Mouse (Mus musculus): ENCODE measurements at regions not wholly inside any gene's neighbourhood (a gene's known extent, or its start where the extent isn't known, plus 50 kb on each side); places are given as distances from the start of the nearest gene placed in this dataset.
"Not testable (repeated sequence)": the region's sequence is repeated elsewhere in the genome, so short reads cannot be mapped to it uniquely, and the experiment has no call there.

GRCm38 (mm10) chr15:53984006-53984405, 99.3 kb downstream of the Gm7489 start:
- not testable (repeated sequence) for DNase-seq (ENCODE audit: low read depth)

- DNase-seq (ENCODE audit: low read depth), result no peak
These were observed 105.2 kb downstream of the Gm7489 start for GRCm38 (mm10) chr15:53989888-53990287.

- DNase-seq (ENCODE audit: low read depth), result no peak
These were observed 110.6 kb downstream of the Gm7489 start for GRCm38 (mm10) chr15:53995199-53995868.

DNA sequence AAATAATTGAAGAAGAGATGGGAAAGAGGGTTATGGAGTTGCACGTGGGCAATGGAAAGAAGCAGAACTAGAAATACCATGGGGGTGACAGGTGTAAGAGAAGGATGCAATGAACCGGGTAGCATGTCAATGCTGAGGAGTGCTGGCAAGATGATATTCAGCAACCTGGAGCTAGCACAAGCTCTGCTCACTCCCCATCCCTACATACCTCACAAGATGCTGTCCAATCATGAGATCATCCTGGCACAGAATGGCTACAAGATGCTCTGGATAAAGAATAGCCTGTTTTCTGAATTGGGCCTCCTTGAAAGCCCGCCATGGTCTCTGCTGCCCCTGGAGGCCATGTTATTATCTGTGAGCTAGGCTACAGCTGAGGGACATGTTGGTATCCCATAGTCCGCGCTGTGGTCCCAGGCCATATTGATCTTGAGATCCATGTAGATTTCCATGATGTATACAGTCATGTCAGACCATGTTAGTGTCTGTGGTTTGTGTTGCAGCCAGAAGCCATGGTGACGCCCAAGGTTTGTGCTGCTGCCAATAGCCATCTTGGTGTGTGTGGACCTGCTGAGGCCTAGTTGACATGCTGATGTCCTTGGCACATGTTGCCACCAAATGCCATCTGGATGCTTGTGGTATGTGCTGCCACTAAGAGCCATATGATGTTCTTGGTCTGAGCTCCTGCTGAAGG, 114.0 kb downstream of the Gm7489 start:
- DNase-seq (ENCODE audit: low read depth), result no peak

DNA sequence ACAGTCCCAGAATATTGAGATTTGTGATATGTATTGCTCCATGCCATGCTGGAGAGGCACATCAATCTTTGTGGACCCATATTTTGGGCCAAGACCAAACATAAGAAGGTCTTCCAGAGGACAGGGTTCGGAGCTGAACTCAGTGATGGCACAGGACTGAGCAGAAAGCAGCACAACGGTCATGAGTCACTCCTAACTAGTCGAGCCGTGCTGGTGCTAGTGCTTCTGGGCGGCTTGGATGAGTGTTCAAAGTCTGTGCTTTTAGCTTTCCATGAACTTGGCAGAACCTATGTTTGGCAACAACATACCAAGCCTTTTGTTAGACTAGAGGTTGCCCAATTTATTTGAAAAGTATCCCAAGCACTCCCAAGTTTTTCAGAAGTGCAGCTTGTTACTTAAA, 149.1 kb downstream of the Gm7489 start:
- peak; percentile 75 for DNase-seq (ENCODE audit: low read depth)

GRCm38 (mm10) chr15:54050711-54051110, 166.0 kb downstream of the Gm7489 start:
- DNase-seq (ENCODE audit: low read depth), result no peak

DNA sequence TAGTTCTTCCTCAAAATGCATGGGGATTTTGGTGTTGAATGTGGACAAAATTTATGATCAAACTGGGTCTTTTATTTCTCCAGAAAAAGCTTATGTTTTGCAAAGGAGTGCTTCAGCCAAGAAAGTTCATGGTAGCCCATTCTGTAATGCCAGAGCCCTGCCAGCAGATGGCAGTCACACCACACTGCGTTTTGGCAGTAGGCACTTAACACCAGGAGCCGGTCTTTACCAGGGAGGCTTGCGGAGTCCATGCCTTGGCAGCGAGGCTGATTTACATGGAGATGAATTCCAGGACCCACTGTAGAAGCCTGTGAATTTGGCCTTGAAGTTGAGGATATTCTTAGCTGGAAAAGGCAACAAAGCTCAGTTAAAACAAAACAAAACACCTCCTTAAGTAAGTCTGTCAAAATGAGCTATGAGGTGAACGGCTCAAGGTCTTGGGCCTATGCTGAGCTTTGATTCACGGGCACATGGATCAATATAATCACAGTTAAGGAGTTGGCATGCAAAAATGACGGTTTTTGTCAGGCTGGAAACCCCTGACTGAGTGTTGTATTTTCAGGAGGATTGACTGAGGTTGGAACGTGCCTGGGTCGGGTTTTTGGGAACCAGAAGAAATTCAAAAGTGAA, 185.4 kb downstream of the Gm7489 start:
- peak; percentile 62 for DNase-seq (ENCODE audit: low read depth)

GRCm38 (mm10) chr15:54071732-54072131, 187.0 kb downstream of the Gm7489 start:
- no peak for DNase-seq (ENCODE audit: low read depth)

GRCm38 (mm10) chr15:54091301-54091700, 206.6 kb downstream of the Gm7489 start:
- peak; percentile 33 for DNase-seq (ENCODE audit: low read depth)

DNA sequence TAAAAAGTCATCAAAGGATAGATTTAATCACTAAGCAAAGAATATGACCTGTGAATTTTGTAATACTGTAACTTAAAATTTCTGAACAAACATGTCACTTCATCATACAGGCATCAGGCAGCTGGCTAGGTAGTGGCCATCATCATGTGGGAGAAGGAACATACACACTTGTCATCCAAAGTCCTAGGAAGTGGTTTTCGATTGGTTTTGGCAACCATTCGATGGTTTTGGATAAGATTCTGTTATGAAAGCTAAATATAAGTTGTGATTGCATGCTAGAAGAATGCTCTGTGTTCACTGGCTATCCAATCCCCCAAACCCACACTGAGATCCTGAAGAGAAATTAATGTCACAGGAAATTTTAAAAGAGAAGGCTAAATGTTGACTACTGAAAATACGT, 207.7 kb downstream of the Gm7489 start:
- DNase-seq (ENCODE audit: low read depth), result peak; percentile 65

DNA sequence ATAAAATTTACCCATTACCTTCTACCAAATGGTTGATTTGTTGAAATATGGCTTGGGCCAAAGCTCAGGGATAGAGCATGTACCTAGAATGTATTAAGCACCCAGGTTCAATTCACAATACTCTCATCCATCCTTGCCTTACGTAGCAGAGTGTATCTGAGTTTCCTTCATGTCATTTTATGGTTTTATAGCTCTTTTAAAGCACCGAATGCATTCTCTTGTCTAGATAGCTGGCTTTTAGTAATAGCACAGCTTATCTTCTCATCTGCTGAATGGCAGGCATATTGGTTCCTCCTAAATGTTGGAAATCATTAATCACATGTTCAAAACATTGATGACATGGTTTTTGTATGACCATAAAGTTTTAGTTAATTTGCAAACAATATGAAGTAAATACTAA, 212.8 kb downstream of the Gm7489 start:
- no peak for DNase-seq (ENCODE audit: low read depth)

- no peak for DNase-seq (ENCODE audit: low read depth)
These were observed 227.7 kb downstream of the Gm7489 start for GRCm38 (mm10) chr15:54112406-54112805.

DNA sequence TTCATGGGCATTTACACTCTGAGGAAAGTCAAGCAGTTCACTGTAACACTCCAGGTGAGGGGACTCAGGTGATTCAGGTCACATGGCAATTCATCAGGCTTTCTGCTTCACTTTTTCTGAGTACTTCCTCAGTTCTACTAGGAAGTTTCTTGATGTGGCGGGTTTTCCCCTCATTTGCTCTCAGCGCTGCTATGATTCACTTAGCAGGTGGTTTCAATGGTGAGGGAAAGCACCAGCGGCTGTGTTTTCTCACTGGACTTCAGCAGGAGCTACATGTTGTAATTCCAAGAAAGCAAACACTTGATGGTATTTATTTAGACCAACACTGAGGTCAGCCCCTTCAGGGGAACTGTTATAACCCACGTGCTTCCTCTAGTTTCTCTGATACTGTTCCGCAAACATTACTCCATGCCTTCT, 229.4 kb downstream of the Gm7489 start:
- DNase-seq (ENCODE audit: low read depth), result no peak

DNA sequence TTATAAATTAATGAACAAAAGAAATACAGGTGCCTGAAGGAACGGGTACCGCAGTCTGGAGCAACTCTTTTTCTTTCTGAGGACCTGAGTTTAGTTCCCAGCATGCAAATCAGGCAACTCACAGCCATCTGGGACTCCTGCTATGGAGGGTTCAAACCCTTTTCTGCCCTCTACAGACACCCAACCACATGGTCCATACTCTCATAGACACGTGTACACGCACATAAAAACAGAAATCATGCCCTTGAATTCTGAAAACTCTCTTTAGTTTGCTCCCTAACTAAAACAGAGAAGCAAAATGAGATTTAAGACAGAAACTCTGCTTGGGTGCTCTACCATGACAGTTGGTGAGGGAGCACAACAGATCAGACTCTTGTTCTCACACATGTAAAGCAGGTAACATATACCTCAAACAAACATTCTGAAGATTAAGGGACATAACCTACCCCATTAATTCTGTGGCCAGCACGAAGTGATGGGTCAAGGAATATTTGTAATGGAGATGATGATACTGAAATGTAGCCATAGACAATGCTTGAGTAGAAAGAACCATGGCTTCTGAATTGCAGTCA, 233.3 kb downstream of the Gm7489 start:
- DNase-seq (ENCODE audit: low read depth), result no peak

DNA sequence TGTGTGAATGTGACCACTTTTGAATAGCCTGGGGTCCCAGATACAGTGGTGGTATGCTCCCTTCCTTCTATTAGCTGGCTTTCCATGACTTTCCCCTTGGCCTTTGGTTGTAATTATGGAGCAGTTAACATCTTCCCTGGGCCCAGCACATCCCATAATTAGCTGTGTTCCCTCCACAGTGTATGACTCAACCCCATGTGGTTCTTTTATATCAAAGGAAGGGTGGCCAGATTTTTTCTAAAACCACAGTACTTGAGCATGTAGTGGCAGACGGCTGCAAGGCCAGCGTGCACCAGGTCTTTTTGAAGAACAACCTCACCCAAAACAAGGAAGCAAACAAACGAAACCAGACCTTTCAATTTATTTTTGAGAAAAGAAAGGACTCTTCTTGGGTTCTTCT, 235.8 kb downstream of the Gm7489 start:
- DNase-seq (ENCODE audit: low read depth), result peak; percentile 44

DNA sequence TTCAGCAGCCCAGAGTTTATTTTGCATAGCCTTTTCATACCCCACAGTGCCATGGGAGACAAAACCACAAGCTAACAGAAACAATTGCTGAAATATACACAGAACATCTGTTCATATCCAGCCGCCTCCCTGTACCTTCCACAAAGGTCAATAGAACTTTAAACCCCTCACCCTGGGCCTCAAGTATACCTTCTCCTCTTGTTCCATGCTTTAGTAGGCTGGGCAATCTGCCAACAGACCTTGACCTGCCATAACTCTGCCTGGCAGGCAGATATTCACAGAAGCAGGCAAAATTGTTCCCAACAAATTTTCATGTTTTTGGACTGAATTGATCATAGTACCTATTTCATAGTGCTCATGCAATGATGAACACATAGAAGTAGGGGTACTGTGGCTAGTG, 279.6 kb downstream of the Gm7489 start:
- no peak for DNase-seq (ENCODE audit: low read depth)

DNA sequence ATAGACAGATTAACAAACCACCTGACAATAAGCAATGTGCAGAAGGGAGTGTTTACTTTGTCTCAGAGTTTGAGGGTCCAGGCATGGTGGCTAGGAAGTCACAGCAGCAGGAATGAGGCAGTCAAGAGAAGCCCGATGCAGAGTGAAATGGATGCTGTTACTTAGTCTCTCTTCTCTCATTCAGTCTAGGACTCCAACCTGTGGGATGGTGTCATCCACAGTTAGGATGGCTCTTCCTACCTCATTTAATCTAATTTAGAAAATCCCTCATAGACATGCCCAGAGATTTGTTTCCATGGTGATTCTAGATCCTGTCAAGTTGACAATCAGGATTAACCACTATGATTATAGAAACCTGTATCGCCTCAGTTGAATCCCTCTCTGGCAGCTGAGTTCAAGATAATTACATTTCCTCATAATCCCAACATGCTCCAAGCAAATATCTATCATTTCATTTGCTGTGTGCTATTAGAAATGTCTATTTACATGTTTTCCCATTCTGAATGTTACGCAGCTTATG, 283.2 kb downstream of the Gm7489 start:
- no peak for DNase-seq (ENCODE audit: low read depth)

- DNase-seq (ENCODE audit: low read depth), result no peak
These were observed 292.5 kb downstream of the Gm7489 start for GRCm38 (mm10) chr15:54177221-54177620.

DNA sequence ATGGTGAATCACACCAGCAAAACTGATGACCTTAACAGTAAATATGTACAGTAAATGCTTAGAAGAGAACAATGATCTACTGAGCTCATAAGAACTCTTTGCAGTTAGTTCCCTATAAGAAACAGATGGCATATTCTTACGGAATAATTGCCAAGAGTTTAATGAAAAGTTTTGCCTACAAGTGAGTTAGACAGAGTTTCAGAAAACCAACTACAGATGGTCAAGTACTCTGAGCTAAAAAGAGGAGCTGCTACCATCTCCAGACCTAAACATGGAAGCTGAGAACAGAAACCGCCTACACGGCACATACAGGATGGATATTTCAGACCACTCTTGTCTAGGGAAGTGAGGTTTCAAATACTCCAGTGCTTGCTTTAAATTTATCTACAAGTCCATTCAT, 293.1 kb downstream of the Gm7489 start:
- DNase-seq (ENCODE audit: low read depth), result no peak
